Mouse (Mus musculus): ENCODE measurements at regions not wholly inside any gene's neighbourhood (a gene's known extent, or its start where the extent isn't known, plus 50 kb on each side); places are given as distances from the start of the nearest gene placed in this dataset.
A peak's percentile ranks its signal among the peaks of the same experiment; 100 is the strongest.

GRCm38 (mm10) chr2:30691857-30692560 lies 97.2 kb downstream of the Cstad start:
- no peak for TF ChIP-seq CTCF (IDR thresholded peaks at IDR 0.05; ENCODE audit: low read depth)
- H3K9ac ChIP-seq (ENCODE audit: low read depth, low read length), result no peak overlapping the region
- WGBS, result 43% methylated on average over 11 of the region's 11 CpGs
- 0 out of 2 replicates have a peak, but pooled peaks cover 10% of the 10 kb centered on the region for H3K4me1 ChIP-seq (replicated peaks; ENCODE audit: control insufficient read depth, insufficient read depth, low read length)
- no peak overlapping the region; the same call in 1 of the 2 replicates for H3K4me2 ChIP-seq (replicated peaks; ENCODE audit: low read depth)
- no peak overlapping the region for H3K4me3 ChIP-seq (ENCODE audit: low read depth, low read length)
- H3K36me3 ChIP-seq (ENCODE audit: control insufficient read depth, insufficient read depth), result no peaks in the 10 kb centered on the region
- no peak for ATAC-seq
- H3K27ac ChIP-seq (ENCODE audit: low read depth, low read length), result peak overlapping the region; percentile 71
- H3K9me3 ChIP-seq (ENCODE audit: control insufficient read depth), result no peaks in the 10 kb centered on the region
- no peaks in the 10 kb centered on the region for H3K27me3 ChIP-seq (replicated peaks; ENCODE audit: control insufficient read depth, insufficient read depth, low read length)

GRCm38 (mm10) chr2:30690925-30691856 lies 96.4 kb downstream of the Cstad start:
- no peak for ATAC-seq
- H3K4me1 ChIP-seq (replicated peaks; ENCODE audit: control insufficient read depth, insufficient read depth, low read length), result 0 out of 2 replicates have a peak, but pooled peaks cover 10% of the 10 kb centered on the region
- no peak overlapping the region for H3K4me2 ChIP-seq (replicated peaks; ENCODE audit: low read depth)
- no peak for TF ChIP-seq CTCF (IDR thresholded peaks at IDR 0.05; ENCODE audit: low read depth)
- peak overlapping the region; percentile 31; the same call in 1 of the 2 replicates for H3K27ac ChIP-seq (ENCODE audit: low read depth, low read length)
- no peak overlapping the region for H3K4me3 ChIP-seq (ENCODE audit: low read depth, low read length)
- H3K9me3 ChIP-seq (ENCODE audit: control insufficient read depth), result no peaks in the 10 kb centered on the region
- no peaks in the 10 kb centered on the region for H3K27me3 ChIP-seq (replicated peaks; ENCODE audit: control insufficient read depth, insufficient read depth, low read length)
- WGBS, result 86% methylated on average over 17 of the region's 17 CpGs
- no peak overlapping the region for H3K9ac ChIP-seq (ENCODE audit: low read depth, low read length)
- no peaks in the 10 kb centered on the region for H3K36me3 ChIP-seq (ENCODE audit: control insufficient read depth, insufficient read depth)

- H3K27me3 ChIP-seq (replicated peaks; ENCODE audit: control insufficient read depth, insufficient read depth, low read length), result no peaks in the 10 kb centered on the region
- H3K4me1 ChIP-seq (replicated peaks; ENCODE audit: control insufficient read depth, insufficient read depth, low read length), result 0 out of 2 replicates have a peak, but pooled peaks cover 10% of the 10 kb centered on the region
- H3K4me2 ChIP-seq (replicated peaks; ENCODE audit: low read depth), result no peak overlapping the region
- H3K36me3 ChIP-seq (ENCODE audit: control insufficient read depth, insufficient read depth), result no peaks in the 10 kb centered on the region
- H3K27ac ChIP-seq (ENCODE audit: low read depth, low read length), result no peak overlapping the region
- TF ChIP-seq CTCF (IDR thresholded peaks at IDR 0.05; ENCODE audit: low read depth), result no peak
- no peak overlapping the region for H3K9ac ChIP-seq (ENCODE audit: low read depth, low read length)
- 65% methylated on average over 11 of the region's 11 CpGs for WGBS
- H3K4me3 ChIP-seq (ENCODE audit: low read depth, low read length), result no peak overlapping the region
- peak; percentile 20; the same call in 1 of the 2 replicates for ATAC-seq
- H3K9me3 ChIP-seq (ENCODE audit: control insufficient read depth), result no peaks in the 10 kb centered on the region
These were observed 95.5 kb downstream of the Cstad start for GRCm38 (mm10) chr2:30690307-30690706.

GRCm38 (mm10) chr2:30688402-30688801 lies 93.6 kb downstream of the Cstad start:
- 75% methylated on average over 4 of the region's 4 CpGs for WGBS
- Histone ChIP-seq H3K9me3 (ENCODE audit: control insufficient read depth) (no peaks in the 10 kb centered on the region), H3K27ac (ENCODE audit: low read depth, low read length) (no peak overlapping the region), H3K36me3 (ENCODE audit: control insufficient read depth, insufficient read depth) (no peaks in the 10 kb centered on the region), H3K4me1 (replicated peaks; ENCODE audit: control insufficient read depth, insufficient read depth, low read length) (0 out of 2 replicates have a peak, but pooled peaks cover 7% of the 10 kb centered on the region), H3K9ac (ENCODE audit: low read depth, low read length) (no peak overlapping the region), H3K4me2 (replicated peaks; ENCODE audit: low read depth) (no peak overlapping the region), H3K4me3 (ENCODE audit: low read depth, low read length) (no peak overlapping the region), H3K27me3 (replicated peaks; ENCODE audit: control insufficient read depth, insufficient read depth, low read length) (no peaks in the 10 kb centered on the region)
- no peak for ATAC-seq
- no peak for TF ChIP-seq CTCF (IDR thresholded peaks at IDR 0.05; ENCODE audit: low read depth)

GRCm38 (mm10) chr2:30687121-30687551 lies 92.3 kb downstream of the Cstad start:
- 0 out of 2 replicates have a peak, but pooled peaks cover under 1% of the 10 kb centered on the region for H3K4me1 ChIP-seq (replicated peaks; ENCODE audit: control insufficient read depth, insufficient read depth, low read length)
- no peak for TF ChIP-seq CTCF (IDR thresholded peaks at IDR 0.05; ENCODE audit: low read depth)
- H3K9ac ChIP-seq (ENCODE audit: low read depth, low read length), result no peak overlapping the region
- no peaks in the 10 kb centered on the region for H3K27me3 ChIP-seq (replicated peaks; ENCODE audit: control insufficient read depth, insufficient read depth, low read length)
- no peaks in the 10 kb centered on the region for H3K9me3 ChIP-seq (ENCODE audit: control insufficient read depth)
- peak overlapping the region; percentile 2; the same call in 1 of the 2 replicates for H3K27ac ChIP-seq (ENCODE audit: low read depth, low read length)
- H3K36me3 ChIP-seq (ENCODE audit: control insufficient read depth, insufficient read depth), result no peaks in the 10 kb centered on the region
- WGBS, result 41% methylated on average over 23 of the region's 23 CpGs
- ATAC-seq, result no peak
- H3K4me2 ChIP-seq (replicated peaks; ENCODE audit: low read depth), result no peak overlapping the region
- H3K4me3 ChIP-seq (ENCODE audit: low read depth, low read length), result no peak overlapping the region

- Histone ChIP-seq H3K4me1 (replicated peaks; ENCODE audit: control insufficient read depth, insufficient read depth, low read length) (no peaks in the 10 kb centered on the region), H3K27me3 (replicated peaks; ENCODE audit: control insufficient read depth, insufficient read depth, low read length) (no peaks in the 10 kb centered on the region), H3K4me3 (ENCODE audit: low read depth, low read length) (no peak overlapping the region), H3K36me3 (ENCODE audit: control insufficient read depth, insufficient read depth) (no peaks in the 10 kb centered on the region), H3K27ac (ENCODE audit: low read depth, low read length) (no peak overlapping the region), H3K4me2 (replicated peaks; ENCODE audit: low read depth) (no peak overlapping the region), H3K9me3 (ENCODE audit: control insufficient read depth) (no peaks in the 10 kb centered on the region), H3K9ac (ENCODE audit: low read depth, low read length) (no peak overlapping the region)
- 84% methylated on average over 6 of the region's 6 CpGs for WGBS
- TF ChIP-seq CTCF (IDR thresholded peaks at IDR 0.05; ENCODE audit: low read depth), result no peak
- no peak for ATAC-seq
These were observed 91.5 kb downstream of the Cstad start for GRCm38 (mm10) chr2:30686359-30686758.

Data from intestine, postnatal 0 days (tissue).